Mouse (Mus musculus) limb, embryonic 12.5 days (tissue): ENCODE results near the gene Slc6a13. TPM values are rescaled to one million over a fixed set of nuclear protein-coding genes. Genes with fewer than 3 reads are reported as not detected.
A peak's percentile ranks its signal among the peaks of the same experiment; 100 is the strongest.

Experiments used
- ATAC-seq: fragments of 200-750 bp; cut with Nextera tagmentation; 2 replicates; pipeline ENCODE4 v1.8.0; 2017; ENCODE audit warnings: low read depth, moderate TSS enrichment; ENCODE audit not compliant: insufficient number of reproducible peaks, insufficient read depth, low FRiP score, low TSS enrichment
- H3K27ac ChIP-seq: fragments of 300-500 bp; sonication (generic); 2 replicates; pipeline ENCODE4 v1.5.1; 2016; ENCODE audit warnings: mild to moderate bottlenecking, moderate library complexity
- H3K27me3 ChIP-seq: fragments of 300-500 bp; sonication (generic); 2 replicates; pipeline ENCODE4 v1.6.1; 2016; ENCODE audit warnings: mild to moderate bottlenecking, moderate library complexity
- H3K36me3 ChIP-seq: fragments of 300-500 bp; sonication (generic); 2 replicates; pipeline ENCODE4 v1.6.1; 2016; ENCODE audit warnings: mild to moderate bottlenecking, moderate library complexity
- H3K4me1 ChIP-seq: fragments of 300-500 bp; sonication (generic); replicated peaks from 2 replicates; pipeline ENCODE4 v1.6.1; 2016
- H3K4me2 ChIP-seq: fragments of 300-500 bp; sonication (generic); 2 replicates; pipeline ENCODE4 v1.6.1; 2016; ENCODE audit warnings: mild to moderate bottlenecking, moderate library complexity
- H3K4me3 ChIP-seq: fragments of 300-500 bp; sonication (generic); replicated peaks from 2 replicates; pipeline ENCODE4 v1.5.1; 2016; ENCODE audit warnings: mild to moderate bottlenecking
- H3K9ac ChIP-seq: fragments of 300-500 bp; sonication (generic); replicated peaks from 2 replicates; pipeline ENCODE4 v1.6.1; 2016; ENCODE audit warnings: mild to moderate bottlenecking, moderate library complexity
- H3K9me3 ChIP-seq: fragments of 300-500 bp; sonication (generic); 2 replicates; pipeline ENCODE4 v1.6.1; 2016; ENCODE audit warnings: mild to moderate bottlenecking, moderate library complexity
- WGBS: fragments of 180-500 bp; shearing (Covaris S2); methylation state at CpG from one replicate; pipeline ENCODE4 v1.1.7; 2016; 5-methylcytosine and 5-hydroxymethylcytosine counted together
- polyA plus RNA-seq: library from polyadenylated mRNA; unstranded; fragments of >200 nt; fragmentation: Nextera tagmentation; extraction: Ambion mirVana; gene quantifications from 2 replicates; pipeline ENCODE4 v1.2.1, GENCODE M21; 2016

Gene Slc6a13
- polyA plus RNA-seq, 1 experiment from 2014 or later: 1.0 TPM

DNA sequence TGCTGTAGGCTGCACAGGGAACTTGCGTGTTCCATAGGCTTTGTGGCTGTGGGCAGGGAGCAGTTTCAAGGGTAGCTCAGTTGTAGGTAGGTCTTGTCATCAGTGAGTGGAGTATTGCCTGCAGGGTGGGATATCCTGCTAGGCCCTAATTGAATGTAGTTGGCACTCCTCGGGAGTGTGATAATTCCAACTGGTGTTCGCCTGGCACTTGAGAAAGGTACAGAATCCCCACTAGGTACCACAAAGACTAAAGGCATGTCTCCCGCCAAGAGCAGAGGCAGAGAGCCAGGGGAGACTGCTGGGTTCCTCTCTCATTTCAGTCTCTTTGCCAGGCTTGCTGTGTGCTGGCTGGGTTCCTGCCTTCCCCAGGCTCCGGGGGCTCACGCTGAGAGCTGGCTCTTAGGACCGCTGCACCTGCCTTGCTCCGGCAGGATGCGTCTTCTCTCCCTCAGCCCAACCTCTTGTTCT is 28.4 kb downstream of the Slc6a13 start:
- H3K4me1 ChIP-seq: peaks cover 11% of the 10 kb centered on the region
- H3K36me3 ChIP-seq: no peaks in the 10 kb centered on the region
- ATAC-seq: no peak
- H3K27ac ChIP-seq: no peak overlapping the region
- no peak overlapping the region for H3K4me2 ChIP-seq
- no peaks in the 10 kb centered on the region for H3K27me3 ChIP-seq
- no peak overlapping the region for H3K4me3 ChIP-seq
- no peak overlapping the region for H3K9ac ChIP-seq
- WGBS: 65% methylated on average over 9 of the region's 9 CpGs
- no peaks in the 10 kb centered on the region for H3K9me3 ChIP-seq

DNA sequence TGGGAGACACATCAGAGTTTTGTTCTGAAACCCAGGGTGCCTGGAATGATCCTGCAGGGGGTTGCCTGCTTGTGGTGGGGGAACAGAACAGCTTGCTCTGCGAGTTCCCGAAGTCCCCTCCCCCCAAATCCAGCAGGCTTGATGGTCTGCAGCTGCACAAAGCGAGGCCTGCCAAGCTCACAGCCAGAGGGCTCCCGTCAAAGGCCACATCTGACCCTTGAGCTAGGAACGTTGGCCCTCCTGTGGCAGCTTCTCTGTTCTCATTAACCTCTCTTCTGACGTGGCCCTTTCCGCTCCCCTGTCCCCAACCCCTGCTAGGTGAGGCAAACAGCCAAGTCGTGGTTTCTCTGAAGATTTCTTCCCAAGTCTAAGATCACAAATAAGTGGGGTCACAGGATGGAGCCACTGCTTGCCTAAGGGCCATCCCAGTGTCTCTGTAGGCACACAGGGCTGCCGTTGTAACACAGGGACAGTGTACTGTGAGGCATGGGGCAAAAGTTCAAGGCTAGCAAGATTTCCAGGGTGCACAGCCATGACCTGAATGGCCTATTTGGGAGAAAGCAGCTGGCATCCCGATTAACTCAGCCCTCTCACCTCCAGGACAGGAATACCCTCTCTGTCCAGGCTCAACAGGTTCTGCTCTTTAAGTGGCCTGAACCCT is 30.0 kb downstream of the Slc6a13 start:
- no peak overlapping the region; the same call in 1 of the 2 replicates for H3K9ac ChIP-seq
- H3K36me3 ChIP-seq: no peaks in the 10 kb centered on the region
- no peak overlapping the region for H3K4me3 ChIP-seq
- no peaks in the 10 kb centered on the region for H3K9me3 ChIP-seq
- no peak overlapping the region for H3K4me2 ChIP-seq
- 11% methylated on average over 10 of the region's 10 CpGs for WGBS
- no peaks in the 10 kb centered on the region for H3K27me3 ChIP-seq
- peak; percentile 40; the same call in 1 of the 2 replicates for ATAC-seq
- peaks cover 11% of the 10 kb centered on the region for H3K4me1 ChIP-seq
- H3K27ac ChIP-seq: 0 out of 2 replicates have a peak overlapping the region, but pooled peaks have one; percentile 29

DNA sequence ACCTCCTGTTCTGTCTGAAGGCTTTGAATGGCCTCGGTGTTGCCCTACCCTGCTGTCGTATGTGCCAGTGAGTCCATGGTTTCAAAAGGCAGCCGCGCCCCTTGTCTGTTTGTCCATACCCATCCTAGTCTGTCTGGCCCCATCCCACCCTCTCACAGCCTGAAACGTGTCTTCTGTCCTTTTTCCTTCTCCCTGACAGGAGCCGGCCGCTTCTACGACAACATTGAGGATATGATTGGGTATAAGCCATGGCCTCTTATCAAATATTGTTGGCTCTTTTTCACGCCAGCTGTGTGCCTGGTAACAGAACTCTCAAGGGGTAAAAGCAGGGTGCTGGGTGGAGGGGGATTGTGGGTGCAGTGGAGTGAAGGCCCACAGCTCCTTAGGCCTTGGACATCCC is 35.8 kb downstream of the Slc6a13 start:
- Histone ChIP-seq H3K27me3 (no peaks in the 10 kb centered on the region; the same call in none of the 2 replicates), H3K4me2 (no peak overlapping the region), H3K4me1 (no peaks in the 10 kb centered on the region), H3K9me3 (no peaks in the 10 kb centered on the region), H3K4me3 (no peak overlapping the region), H3K9ac (no peak overlapping the region), H3K27ac (no peak overlapping the region), H3K36me3 (no peaks in the 10 kb centered on the region)
- ATAC-seq: no peak
- WGBS: 85% methylated on average over 9 of the region's 9 CpGs

DNA sequence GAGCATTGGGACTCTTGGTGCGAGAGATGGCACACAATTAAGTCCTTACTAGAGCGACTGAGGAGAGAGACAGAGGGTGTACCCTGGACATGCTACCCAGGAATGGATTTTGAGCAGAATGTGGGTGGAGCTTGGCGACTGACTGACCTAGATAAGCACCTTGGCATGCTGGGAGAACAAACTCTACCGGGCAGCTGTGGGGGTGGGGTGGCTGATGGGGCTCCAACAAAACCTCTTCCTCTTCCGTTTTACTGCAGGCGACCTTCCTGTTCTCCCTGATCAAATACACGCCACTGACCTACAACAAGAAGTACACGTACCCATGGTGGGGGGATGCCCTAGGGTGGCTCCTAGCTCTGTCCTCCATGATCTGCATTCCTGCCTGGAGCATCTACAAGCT is 36.5 kb downstream of the Slc6a13 start:
- H3K4me2 ChIP-seq: no peak overlapping the region
- 68% methylated on average over 8 of the region's 8 CpGs for WGBS
- no peak overlapping the region for H3K27ac ChIP-seq
- no peak for ATAC-seq
- no peak overlapping the region for H3K4me3 ChIP-seq
- no peak overlapping the region for H3K9ac ChIP-seq
- H3K36me3 ChIP-seq: no peaks in the 10 kb centered on the region
- no peaks in the 10 kb centered on the region for H3K4me1 ChIP-seq
- no peaks in the 10 kb centered on the region; the same call in none of the 2 replicates for H3K27me3 ChIP-seq
- H3K9me3 ChIP-seq: no peaks in the 10 kb centered on the region

DNA sequence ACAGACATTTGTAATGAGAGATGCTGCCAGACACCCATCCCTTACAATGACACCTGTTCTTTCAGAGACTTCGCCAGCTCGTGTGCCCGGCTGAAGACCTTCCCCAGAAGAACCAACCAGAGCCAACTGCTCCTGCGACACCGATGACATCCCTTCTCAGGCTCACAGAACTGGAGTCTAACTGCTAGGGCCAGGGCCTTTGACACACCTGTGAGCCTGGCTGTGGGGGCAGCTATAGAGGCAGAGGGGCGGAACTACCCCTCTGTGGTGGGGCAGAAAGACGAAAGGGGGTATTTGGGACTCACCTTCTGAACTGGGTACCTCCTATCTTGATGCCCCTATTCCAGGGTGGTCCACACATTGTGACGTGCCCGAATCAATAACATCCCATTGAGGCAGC is 37.2 kb downstream of the Slc6a13 start:
- no peaks in the 10 kb centered on the region for H3K9me3 ChIP-seq
- no peaks in the 10 kb centered on the region for H3K4me1 ChIP-seq
- H3K27me3 ChIP-seq: no peaks in the 10 kb centered on the region; the same call in none of the 2 replicates
- ATAC-seq: no peak
- 91% methylated on average over 9 of the region's 9 CpGs for WGBS
- no peak overlapping the region for H3K4me3 ChIP-seq
- H3K4me2 ChIP-seq: no peak overlapping the region
- no peak overlapping the region for H3K9ac ChIP-seq
- H3K27ac ChIP-seq: no peak overlapping the region
- H3K36me3 ChIP-seq: no peaks in the 10 kb centered on the region

DNA sequence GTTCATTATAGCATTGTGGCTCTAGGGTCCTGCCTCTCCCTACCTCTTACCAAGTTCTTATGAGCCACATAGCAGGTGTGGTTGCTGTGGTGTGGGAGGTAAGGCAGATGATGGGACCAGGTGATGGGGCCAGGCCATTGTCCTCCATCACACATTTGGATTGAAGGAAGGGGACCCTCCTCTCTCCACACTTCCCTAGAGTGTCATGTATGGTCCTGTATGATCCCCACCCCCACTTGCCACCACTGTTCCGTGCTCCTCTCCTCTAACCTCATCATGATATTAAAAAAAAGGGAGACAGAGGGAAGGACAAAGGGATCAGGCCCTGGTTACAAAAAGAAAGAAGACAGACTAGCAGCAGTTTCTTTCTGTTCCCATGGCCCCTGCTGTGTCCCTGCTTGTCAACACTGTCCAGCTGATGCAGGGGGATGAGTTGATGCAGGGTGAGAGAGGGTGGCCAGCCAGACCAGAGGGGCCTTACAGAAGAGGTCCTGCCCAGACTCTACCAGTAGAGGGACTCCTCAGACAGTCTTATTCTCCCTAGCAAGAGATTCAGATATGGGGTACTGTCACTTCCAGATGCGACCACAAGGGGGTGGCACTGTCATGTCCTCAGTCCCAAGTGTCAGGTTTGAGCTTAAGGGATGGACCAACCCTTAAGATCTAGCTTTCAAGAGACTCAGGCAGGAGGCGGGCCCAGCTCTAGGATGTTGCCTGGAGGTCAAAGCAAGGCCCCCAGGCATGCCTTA is 37.9 kb downstream of the Slc6a13 start:
- 24% methylated on average over 3 of the region's 3 CpGs for WGBS
- Histone ChIP-seq H3K9ac (no peak overlapping the region), H3K36me3 (no peaks in the 10 kb centered on the region), H3K4me3 (no peak overlapping the region), H3K27ac (no peak overlapping the region), H3K4me2 (no peak overlapping the region), H3K9me3 (no peaks in the 10 kb centered on the region), H3K27me3 (peaks cover 6% of the 10 kb centered on the region), H3K4me1 (peaks cover 2% of the 10 kb centered on the region; the same call in 1 of the 2 replicates)
- peak; percentile 49 for ATAC-seq

DNA sequence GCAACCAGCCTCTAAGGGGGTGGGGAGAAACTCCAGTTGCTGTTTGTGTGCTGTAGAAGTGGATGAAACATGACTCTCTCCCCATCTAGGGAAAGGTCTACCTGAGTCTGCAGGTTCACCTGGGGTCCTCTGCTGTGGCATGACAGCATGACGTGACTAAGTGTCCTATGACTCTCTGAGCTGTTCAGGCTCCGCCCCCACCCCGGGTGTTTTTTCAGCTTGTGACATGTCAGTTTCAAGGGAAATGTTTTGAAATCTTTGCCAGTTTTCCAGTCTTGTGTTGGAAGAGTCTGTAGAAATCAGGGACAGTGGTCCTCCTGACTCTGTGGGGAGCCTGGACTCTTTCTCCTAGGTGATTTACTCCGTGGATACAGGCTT is 38.5 kb downstream of the Slc6a13 start:
- H3K9ac ChIP-seq: no peak overlapping the region
- no peak overlapping the region for H3K4me3 ChIP-seq
- WGBS: 44% methylated on average over 4 of the region's 4 CpGs
- H3K4me2 ChIP-seq: no peak overlapping the region
- peaks cover 8% of the 10 kb centered on the region; the same call in 1 of the 2 replicates for H3K4me1 ChIP-seq
- no peaks in the 10 kb centered on the region for H3K36me3 ChIP-seq
- ATAC-seq: no peak
- peaks cover 8% of the 10 kb centered on the region for H3K27me3 ChIP-seq
- H3K27ac ChIP-seq: no peak overlapping the region
- no peaks in the 10 kb centered on the region for H3K9me3 ChIP-seq

DNA sequence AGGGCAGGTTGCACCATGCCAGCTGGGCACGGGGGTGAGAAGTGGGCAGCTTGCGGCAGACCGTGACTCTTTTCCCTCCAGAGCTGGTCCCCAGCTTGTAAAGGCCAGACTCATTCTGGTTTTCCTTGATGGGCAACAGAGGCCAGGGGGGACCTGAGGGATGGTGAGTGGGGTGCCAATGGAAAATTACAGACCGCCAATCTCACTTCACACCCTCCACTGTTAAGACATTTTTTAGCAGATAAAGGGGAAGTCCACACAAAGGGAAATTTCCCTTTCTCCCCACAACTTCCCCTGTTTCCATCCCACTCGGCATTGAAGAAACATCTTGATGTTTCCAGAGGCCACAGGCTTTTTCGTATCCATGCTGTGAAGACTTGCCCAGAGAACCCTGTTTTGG is 41.6 kb downstream of the Slc6a13 start:
- ATAC-seq: no peak
- Histone ChIP-seq H3K4me2 (no peak overlapping the region), H3K27me3 (peaks cover 8% of the 10 kb centered on the region; the same call in 1 of the 2 replicates), H3K9me3 (no peaks in the 10 kb centered on the region), H3K4me1 (peaks cover 16% of the 10 kb centered on the region; the same call in 1 of the 2 replicates), H3K27ac (no peak overlapping the region), H3K36me3 (no peaks in the 10 kb centered on the region), H3K9ac (no peak overlapping the region), H3K4me3 (no peak overlapping the region)
- WGBS: 87% methylated on average over 6 of the region's 6 CpGs

DNA sequence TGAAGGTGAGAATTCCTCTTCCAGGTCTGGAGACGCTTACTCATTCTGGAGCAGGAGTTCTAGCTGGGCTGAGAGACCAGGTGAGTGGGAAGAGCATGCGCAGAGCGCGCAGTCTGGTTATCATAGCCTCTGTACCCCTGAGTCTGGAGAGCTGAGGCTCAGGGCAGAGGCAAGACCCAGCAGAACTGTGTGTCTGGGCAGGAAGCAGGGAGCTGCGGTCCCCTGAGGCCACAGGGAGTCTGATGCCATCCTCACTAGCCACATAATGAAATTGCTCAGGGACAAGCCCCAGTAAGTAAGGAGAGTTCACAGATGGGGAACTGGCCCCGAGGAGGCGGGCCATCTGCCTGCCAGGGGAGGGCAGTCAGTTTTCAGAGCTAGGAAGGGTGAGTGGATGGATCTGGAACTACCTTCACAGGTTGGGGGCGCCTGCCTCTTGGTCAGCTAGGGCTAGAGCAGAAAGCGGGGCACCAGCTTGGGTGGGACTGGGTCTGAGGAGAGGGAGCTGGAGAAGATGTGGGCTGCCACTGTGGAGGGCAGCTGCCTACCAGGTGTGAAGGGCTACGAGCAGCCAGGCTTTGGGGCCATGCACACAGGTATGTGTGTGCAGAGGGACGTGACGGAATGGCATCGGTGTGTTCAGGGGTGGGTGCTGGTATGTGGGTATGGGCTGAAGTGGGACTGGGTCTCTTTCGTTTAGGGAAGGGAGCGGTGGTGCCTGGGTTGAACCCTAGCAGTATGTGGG is 43.2 kb downstream of the Slc6a13 start, which contains the start of gene Slc6a12:
Gene Slc6a12, plus strand, starts transcription at position 51 of the 745 bp plus-strand sequence.
- WGBS: 63% methylated on average over 15 of the region's 15 CpGs
- ATAC-seq: no peak; the same call in 1 of the 2 replicates

DNA sequence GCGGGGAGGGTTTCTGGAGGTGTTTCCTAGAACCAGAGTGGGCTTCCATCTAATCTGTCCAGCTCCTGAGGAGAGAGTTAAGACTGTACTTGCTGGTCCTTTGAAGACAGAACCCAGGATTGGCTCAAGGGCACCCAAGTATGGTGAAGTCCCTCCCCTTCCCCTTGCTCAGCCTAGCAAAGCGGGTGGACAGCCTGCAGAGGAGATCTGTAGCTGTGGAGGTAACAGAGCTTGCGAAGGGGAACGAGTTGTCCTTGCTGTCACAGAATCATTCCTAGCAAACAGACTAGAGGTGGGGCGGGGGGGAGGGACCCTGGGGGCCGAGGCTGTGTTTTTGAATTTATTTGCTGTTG is 43.7 kb downstream of the Slc6a13 start:
- Histone ChIP-seq H3K9ac (no peak overlapping the region), H3K36me3 (no peaks in the 10 kb centered on the region), H3K4me2 (no peak overlapping the region), H3K4me3 (no peak overlapping the region), H3K27ac (no peak overlapping the region), H3K4me1 (peaks cover 16% of the 10 kb centered on the region; the same call in 1 of the 2 replicates), H3K27me3 (peaks cover 8% of the 10 kb centered on the region; the same call in 1 of the 2 replicates), H3K9me3 (no peaks in the 10 kb centered on the region)
- 68% methylated on average over 6 of the region's 6 CpGs for WGBS
- ATAC-seq: no peak

More for the DNA sequence above, 43.2 kb downstream of the Slc6a13 start, which contains the start of gene Slc6a12:
- Histone ChIP-seq H3K4me3 (no peak within 1 kb of the TSS), H3K9ac (no peak within 1 kb of the TSS), H3K4me2 (no peak within 1 kb of the TSS), H3K9me3 (no peaks in the 10 kb centered on the region), H3K4me1 (peaks cover 16% of the 10 kb centered on the region; the same call in 1 of the 2 replicates), H3K27me3 (peaks cover 8% of the 10 kb centered on the region; the same call in 1 of the 2 replicates), H3K36me3 (no peaks in the 10 kb centered on the region), H3K27ac (no peak within 1 kb of the TSS)

DNA sequence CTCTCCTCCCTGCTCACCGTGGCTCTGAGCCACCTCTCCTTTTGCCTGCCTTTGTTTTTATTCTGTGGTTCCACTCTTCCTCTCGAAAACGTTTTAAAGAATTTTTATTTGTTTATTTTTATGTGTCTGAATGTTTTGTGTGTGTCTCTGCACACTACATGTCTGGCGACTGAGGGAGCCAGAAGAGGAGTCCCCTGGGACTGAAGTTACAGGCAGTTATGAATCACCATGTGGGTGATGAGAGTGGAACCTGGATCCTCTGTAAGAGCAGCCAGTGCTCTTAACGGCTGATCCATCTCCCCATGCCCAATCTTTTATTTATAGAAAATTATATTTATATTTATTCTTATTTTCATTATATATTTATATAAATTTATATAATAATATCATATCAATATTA is 44.3 kb downstream of the Slc6a13 start:
- Histone ChIP-seq H3K36me3 (no peaks in the 10 kb centered on the region), H3K27me3 (peaks cover 8% of the 10 kb centered on the region; the same call in 1 of the 2 replicates), H3K27ac (no peak overlapping the region), H3K4me1 (peaks cover 16% of the 10 kb centered on the region; the same call in 1 of the 2 replicates), H3K9me3 (no peaks in the 10 kb centered on the region), H3K9ac (no peak overlapping the region), H3K4me2 (no peak overlapping the region), H3K4me3 (no peak overlapping the region)
- WGBS: 67% methylated on average over 5 of the region's 5 CpGs
- no peak for ATAC-seq
